Mouse (Mus musculus) heart, embryonic 12.5 days (tissue): ENCODE results near the gene Galntl6. TPM values are rescaled to one million over a fixed set of nuclear protein-coding genes. Genes with fewer than 3 reads are reported as not detected.

Source experiments
- ATAC-seq: fragments of 200-750 bp; cut with Nextera tagmentation; 2 replicates; pipeline ENCODE4 v1.8.0; 2017; ENCODE audit warnings: moderate TSS enrichment, moderate library complexity; ENCODE audit not compliant: insufficient number of reproducible peaks, low FRiP score
- H3K27ac ChIP-seq: fragments of 300-500 bp; sonication (generic); 2 replicates; pipeline ENCODE4 v1.5.1; 2016; ENCODE audit warnings: mild to moderate bottlenecking, moderate library complexity; ENCODE audit not compliant: poor library complexity, severe bottlenecking
- H3K27me3 ChIP-seq: fragments of 300-500 bp; sonication (generic); replicated peaks from 2 replicates; pipeline ENCODE4 v1.6.1; 2016; ENCODE audit warnings: mild to moderate bottlenecking, moderate library complexity
- H3K36me3 ChIP-seq: fragments of 300-500 bp; sonication (generic); 2 replicates; pipeline ENCODE4 v1.6.1; 2016; ENCODE audit warnings: mild to moderate bottlenecking, moderate library complexity
- H3K4me1 ChIP-seq: fragments of 300-500 bp; sonication (generic); replicated peaks from 2 replicates; pipeline ENCODE4 v1.6.1; 2016; ENCODE audit warnings: mild to moderate bottlenecking
- H3K4me2 ChIP-seq: fragments of 300-500 bp; sonication (generic); 2 replicates; pipeline ENCODE4 v1.6.1; 2016; ENCODE audit warnings: mild to moderate bottlenecking, moderate library complexity
- H3K4me3 ChIP-seq: fragments of 300-500 bp; sonication (generic); 2 replicates; pipeline ENCODE4 v1.5.1; 2016; ENCODE audit warnings: mild to moderate bottlenecking
- H3K9ac ChIP-seq: fragments of 300-500 bp; sonication (generic); 2 replicates; pipeline ENCODE4 v1.6.1; 2016; ENCODE audit warnings: mild to moderate bottlenecking, moderate library complexity
- H3K9me3 ChIP-seq: fragments of 300-500 bp; sonication (generic); replicated peaks from 2 replicates; pipeline ENCODE4 v1.6.1; 2016; ENCODE audit warnings: mild to moderate bottlenecking, moderate library complexity
- WGBS: fragments of 180-500 bp; shearing (Covaris S2); methylation state at CpG from one replicate; pipeline ENCODE4 v1.1.7; 2016; 5-methylcytosine and 5-hydroxymethylcytosine counted together
- polyA plus RNA-seq: library from polyadenylated mRNA; unstranded; fragments of >200 nt; fragmentation: Nextera tagmentation; extraction: Ambion mirVana; gene quantifications from 2 replicates; pipeline ENCODE4 v1.2.1, GENCODE M21; 2016

The Galntl6 gene
- polyA plus RNA-seq, 1 experiment from 2014 or later, result 0.08 TPM

DNA sequence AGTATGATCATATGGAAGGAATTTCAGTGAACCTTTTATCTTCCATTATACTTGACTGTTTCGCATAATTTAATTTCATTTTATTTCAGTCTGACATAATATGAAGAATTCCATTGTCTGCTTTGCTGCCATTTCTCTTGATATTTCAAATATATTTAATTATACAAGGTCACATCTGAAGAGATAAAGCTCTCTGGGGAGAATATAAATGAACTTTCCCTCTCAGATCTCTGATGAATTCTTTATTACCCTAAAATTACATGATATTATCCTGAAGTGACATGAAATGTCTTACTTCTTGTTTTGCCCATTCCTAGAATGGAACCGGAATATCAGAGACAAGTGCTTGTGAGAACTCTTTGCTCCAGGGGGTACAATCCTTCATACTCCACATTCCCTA, 647.0 kb downstream of the Galntl6 start:
- Histone ChIP-seq H3K27me3 (no peaks in the 10 kb centered on the region), H3K36me3 (no peaks in the 10 kb centered on the region), H3K4me2 (no peak overlapping the region), H3K4me3 (no peak overlapping the region), H3K27ac (no peak overlapping the region), H3K4me1 (no peaks in the 10 kb centered on the region), H3K9ac (no peak overlapping the region), H3K9me3 (0 out of 2 replicates have a peak, but pooled peaks cover 2% of the 10 kb centered on the region)
- WGBS, result 69% methylated on average over 2 of the region's 2 CpGs
- ATAC-seq, result no peak

GRCm38 (mm10) chr8:58258577-58259315, 653.7 kb downstream of the Galntl6 start:
- WGBS, result 61% methylated on average over 2 of the region's 2 CpGs
- Histone ChIP-seq H3K27me3 (no peaks in the 10 kb centered on the region), H3K4me1 (no peaks in the 10 kb centered on the region), H3K36me3 (no peaks in the 10 kb centered on the region), H3K9ac (no peak overlapping the region), H3K9me3 (no peaks in the 10 kb centered on the region), H3K4me3 (no peak overlapping the region), H3K27ac (no peak overlapping the region), H3K4me2 (no peak overlapping the region)
- no peak for ATAC-seq

DNA sequence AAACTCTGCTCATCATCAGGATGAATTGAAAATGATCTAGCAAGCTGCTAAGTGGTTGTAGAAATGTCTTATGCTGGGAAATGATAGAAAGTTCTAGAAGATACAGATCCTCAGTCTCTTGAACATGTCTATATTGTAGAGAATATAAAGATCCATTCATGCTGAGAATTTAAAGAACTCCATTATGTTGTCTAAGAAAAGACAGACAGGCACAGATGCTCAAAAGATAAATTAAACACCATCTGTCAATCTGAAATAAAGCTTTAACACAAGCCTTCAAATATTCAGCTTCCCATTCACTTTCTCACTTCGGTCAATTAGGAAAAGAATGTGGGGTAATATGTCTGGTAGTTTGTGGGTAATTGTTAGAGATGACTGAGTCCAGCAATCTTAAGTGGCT, 658.8 kb downstream of the Galntl6 start:
- no peak overlapping the region for H3K4me3 ChIP-seq
- H3K4me2 ChIP-seq, result no peak overlapping the region
- 72% methylated on average over 1 of the region's 1 CpGs for WGBS
- H3K27me3 ChIP-seq, result no peaks in the 10 kb centered on the region
- no peaks in the 10 kb centered on the region for H3K9me3 ChIP-seq
- H3K27ac ChIP-seq, result no peak overlapping the region
- H3K9ac ChIP-seq, result no peak overlapping the region
- H3K36me3 ChIP-seq, result no peaks in the 10 kb centered on the region
- H3K4me1 ChIP-seq, result no peaks in the 10 kb centered on the region
- no peak for ATAC-seq

DNA sequence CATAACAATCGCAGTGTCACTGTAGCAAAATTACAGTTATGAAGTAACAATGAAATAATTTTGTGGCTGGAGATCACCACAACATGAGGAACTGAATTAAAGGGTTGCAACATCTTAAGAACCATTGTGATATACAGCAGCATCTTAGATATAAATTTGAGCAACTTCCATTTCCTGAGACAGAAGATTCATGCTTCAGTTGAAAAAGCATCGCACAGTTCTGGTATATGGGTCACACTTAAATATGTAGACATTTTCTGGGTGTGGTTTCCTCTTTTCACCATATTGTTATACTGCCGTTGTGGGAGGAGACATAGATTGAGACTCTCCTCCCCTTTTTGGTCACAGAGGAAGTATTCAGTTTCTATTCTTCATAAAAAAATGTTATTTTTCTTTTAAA, 667.6 kb downstream of the Galntl6 start:
- H3K4me3 ChIP-seq, result no peak overlapping the region
- H3K27me3 ChIP-seq, result no peaks in the 10 kb centered on the region
- no peak overlapping the region for H3K27ac ChIP-seq
- no peak overlapping the region for H3K9ac ChIP-seq
- H3K36me3 ChIP-seq, result no peaks in the 10 kb centered on the region
- no peak for ATAC-seq
- H3K9me3 ChIP-seq, result no peaks in the 10 kb centered on the region
- H3K4me1 ChIP-seq, result no peaks in the 10 kb centered on the region
- 84% methylated on average over 3 of the region's 3 CpGs for WGBS
- H3K4me2 ChIP-seq, result no peak overlapping the region

GRCm38 (mm10) chr8:58234220-58234619, 678.2 kb downstream of the Galntl6 start:
- WGBS, result 15% methylated on average over 2 of the region's 2 CpGs

DNA sequence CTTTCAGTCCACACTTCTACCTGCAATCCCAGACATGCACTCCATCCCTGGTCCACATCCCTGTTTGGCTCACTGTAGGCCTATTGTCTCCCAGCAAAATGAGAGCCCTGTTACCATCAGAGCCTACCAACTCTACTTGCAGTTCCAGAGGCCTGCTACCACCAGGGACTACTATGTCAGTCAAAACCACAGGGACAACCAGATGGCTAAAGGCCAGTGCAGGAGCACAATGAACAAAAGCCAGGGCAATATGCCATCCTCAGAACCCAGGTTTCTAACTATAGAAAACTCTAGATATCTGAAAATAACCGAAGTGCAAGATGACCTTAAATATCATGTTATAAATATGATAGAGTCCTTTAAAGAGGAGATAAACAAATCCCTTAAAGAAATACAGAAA, 683.7 kb downstream of the Galntl6 start:
- H3K27me3 ChIP-seq, result no peaks in the 10 kb centered on the region
- no peak overlapping the region for H3K4me2 ChIP-seq
- ATAC-seq, result no peak
- H3K36me3 ChIP-seq, result no peaks in the 10 kb centered on the region
- H3K4me3 ChIP-seq, result no peak overlapping the region
- no peak overlapping the region for H3K27ac ChIP-seq
- no peak overlapping the region for H3K9ac ChIP-seq
- WGBS, result 70% methylated on average over 1 of the region's 1 CpGs
- no peaks in the 10 kb centered on the region for H3K9me3 ChIP-seq
- no peaks in the 10 kb centered on the region for H3K4me1 ChIP-seq

More at GRCm38 (mm10) chr8:58234220-58234619, 678.2 kb downstream of the Galntl6 start:
- H3K4me3 ChIP-seq, result no peak overlapping the region
- H3K9me3 ChIP-seq, result no peaks in the 10 kb centered on the region
- no peaks in the 10 kb centered on the region for H3K4me1 ChIP-seq
- H3K9ac ChIP-seq, result no peak overlapping the region
- no peaks in the 10 kb centered on the region for H3K36me3 ChIP-seq
- no peak for ATAC-seq
- no peaks in the 10 kb centered on the region for H3K27me3 ChIP-seq
- H3K27ac ChIP-seq, result no peak overlapping the region
- H3K4me2 ChIP-seq, result no peak overlapping the region

DNA sequence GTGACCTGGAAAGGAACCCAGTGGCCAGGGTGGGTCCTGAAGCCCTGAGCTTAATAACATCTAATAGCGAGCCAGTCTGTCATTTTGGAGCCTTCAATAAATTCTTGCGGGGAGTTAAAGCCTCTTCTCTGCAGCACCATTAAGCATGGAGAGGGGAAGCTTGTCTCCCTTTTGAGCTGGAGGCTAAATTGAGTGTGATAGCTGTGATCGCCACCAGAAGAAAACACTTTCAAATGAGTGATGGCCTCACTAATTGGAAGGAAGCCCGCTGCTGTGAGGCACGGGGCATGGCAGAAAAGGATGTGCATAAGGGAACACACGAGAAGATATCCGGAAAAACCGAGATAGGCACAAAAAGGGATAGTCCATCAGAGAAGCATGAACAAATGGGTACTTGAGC, 694.6 kb downstream of the Galntl6 start:
- Histone ChIP-seq H3K9ac (no peak overlapping the region), H3K4me1 (no peaks in the 10 kb centered on the region), H3K27ac (no peak overlapping the region), H3K27me3 (no peaks in the 10 kb centered on the region), H3K9me3 (no peaks in the 10 kb centered on the region), H3K36me3 (no peaks in the 10 kb centered on the region), H3K4me3 (no peak overlapping the region), H3K4me2 (no peak overlapping the region)
- WGBS, result 64% methylated on average over 8 of the region's 8 CpGs
- ATAC-seq, result no peak

DNA sequence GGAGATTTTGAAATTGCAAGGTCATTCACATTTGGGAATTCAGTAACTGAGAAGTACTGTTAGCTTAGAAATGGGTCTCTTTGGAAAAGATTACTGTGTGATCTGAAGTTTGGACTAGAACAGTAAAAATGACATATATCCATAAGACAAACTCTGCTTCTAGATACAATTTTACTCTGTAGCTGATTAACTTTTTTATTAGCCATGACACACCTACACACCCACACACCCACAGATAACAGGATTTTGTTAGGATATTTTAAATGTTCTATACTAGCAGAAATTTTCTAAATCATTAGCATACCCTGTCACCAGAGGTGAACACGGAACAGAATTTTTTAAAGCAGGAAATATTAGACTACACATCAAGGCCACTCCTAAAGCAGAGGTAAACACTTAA, 722.7 kb downstream of the Galntl6 start:
- H3K27me3 ChIP-seq, result no peaks in the 10 kb centered on the region
- H3K4me1 ChIP-seq, result no peaks in the 10 kb centered on the region
- H3K4me2 ChIP-seq, result no peak overlapping the region
- H3K9ac ChIP-seq, result no peak overlapping the region
- no peak overlapping the region for H3K4me3 ChIP-seq
- H3K27ac ChIP-seq, result no peak overlapping the region
- H3K9me3 ChIP-seq, result no peaks in the 10 kb centered on the region
- ATAC-seq, result no peak
- no peaks in the 10 kb centered on the region for H3K36me3 ChIP-seq
- 73% methylated on average over 1 of the region's 1 CpGs for WGBS

DNA sequence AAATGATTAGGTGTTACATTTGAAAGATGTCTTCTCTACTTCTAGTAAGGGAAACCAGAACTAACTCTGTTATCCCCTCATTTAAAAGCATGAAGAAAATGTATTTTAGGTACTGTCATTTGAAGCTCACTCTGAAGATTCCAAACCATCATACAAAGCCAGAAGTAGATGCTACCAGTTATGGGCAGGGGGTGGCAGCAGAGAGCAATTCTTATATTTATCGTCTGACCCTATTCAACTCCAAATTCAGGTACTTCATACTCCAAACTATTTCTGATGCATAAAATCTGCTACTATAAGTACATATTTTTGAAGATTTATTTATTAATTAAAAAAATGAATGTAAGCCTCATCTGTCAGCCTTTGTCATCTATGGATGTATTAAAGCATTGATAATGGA, 765.5 kb downstream of the Galntl6 start:
- Histone ChIP-seq H3K4me2 (no peak overlapping the region), H3K9ac (no peak overlapping the region), H3K4me1 (no peaks in the 10 kb centered on the region), H3K36me3 (no peaks in the 10 kb centered on the region), H3K27me3 (no peaks in the 10 kb centered on the region), H3K4me3 (no peak overlapping the region), H3K9me3 (no peaks in the 10 kb centered on the region), H3K27ac (no peak overlapping the region)
- WGBS, result 16% methylated on average over 1 of the region's 1 CpGs
- ATAC-seq, result no peak

DNA sequence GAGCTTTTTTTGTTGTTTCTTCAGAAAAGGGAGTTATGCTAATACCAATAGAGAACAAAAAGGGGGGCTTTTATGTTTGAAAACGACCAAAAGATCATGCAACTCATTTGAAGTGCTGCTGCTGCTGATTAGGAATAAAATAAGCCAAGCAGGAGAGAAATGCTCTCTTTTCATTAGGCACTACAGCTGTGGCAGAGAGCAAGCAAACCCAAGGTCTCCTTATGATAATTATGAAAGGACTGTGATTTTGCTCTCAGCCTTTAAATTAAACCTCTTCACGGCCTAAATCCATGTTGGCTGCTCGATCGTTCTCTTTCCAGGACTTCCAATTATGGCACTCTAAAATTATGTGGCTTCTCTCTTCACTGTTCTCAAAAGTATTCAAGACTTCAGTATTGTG, 825.7 kb downstream of the Galntl6 start:
- ATAC-seq, result no peak
- Histone ChIP-seq H3K27ac (no peak overlapping the region), H3K4me1 (no peaks in the 10 kb centered on the region), H3K9me3 (no peaks in the 10 kb centered on the region), H3K36me3 (no peaks in the 10 kb centered on the region), H3K4me3 (no peak overlapping the region), H3K4me2 (no peak overlapping the region), H3K27me3 (no peaks in the 10 kb centered on the region), H3K9ac (no peak overlapping the region)
- 81% methylated on average over 4 of the region's 4 CpGs for WGBS

DNA sequence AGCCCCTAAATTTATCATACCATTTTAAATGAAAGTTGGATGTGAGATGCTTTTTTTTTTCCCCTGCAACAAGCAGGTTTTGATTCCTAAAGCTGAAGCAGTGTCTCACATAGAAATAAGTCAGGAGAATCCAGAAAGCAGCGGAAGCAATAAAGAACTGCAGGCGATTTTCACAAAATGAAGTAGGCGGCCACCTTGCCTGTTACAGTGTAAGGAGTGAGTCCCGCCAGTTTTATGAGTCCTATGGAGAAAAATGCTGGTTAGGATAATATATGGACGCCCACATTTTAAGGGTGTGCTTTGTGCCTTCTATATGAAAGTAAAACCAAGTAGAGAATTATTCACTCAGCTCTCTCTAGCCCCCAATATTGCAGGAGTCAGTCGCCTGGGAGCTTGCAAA, 827.5 kb downstream of the Galntl6 start:
- H3K9me3 ChIP-seq, result no peaks in the 10 kb centered on the region
- H3K4me3 ChIP-seq, result no peak overlapping the region
- H3K4me2 ChIP-seq, result no peak overlapping the region
- no peak for ATAC-seq
- WGBS, result 78% methylated on average over 6 of the region's 6 CpGs
- no peak overlapping the region for H3K27ac ChIP-seq
- H3K4me1 ChIP-seq, result no peaks in the 10 kb centered on the region
- H3K27me3 ChIP-seq, result no peaks in the 10 kb centered on the region
- H3K36me3 ChIP-seq, result no peaks in the 10 kb centered on the region
- H3K9ac ChIP-seq, result no peak overlapping the region

DNA sequence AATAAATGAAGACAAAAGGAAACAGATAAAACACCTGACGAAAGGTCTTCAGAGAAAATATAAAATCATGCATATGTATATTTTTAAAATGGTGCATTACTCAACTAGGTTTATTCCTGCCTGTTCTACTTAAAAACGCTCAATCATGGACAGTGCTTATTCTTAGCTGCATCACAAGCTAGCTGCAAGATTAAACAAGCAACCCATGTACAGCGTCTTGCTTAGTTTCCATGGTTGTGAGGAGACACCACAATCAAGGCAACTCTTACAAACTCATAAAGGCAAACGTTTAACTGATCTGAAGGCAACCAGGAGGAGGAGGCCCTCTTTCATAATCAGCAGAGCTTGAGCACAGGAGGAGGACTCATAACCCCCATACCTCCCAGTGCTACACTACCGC, 830.7 kb downstream of the Galntl6 start:
- Histone ChIP-seq H3K27ac (no peak overlapping the region), H3K4me3 (no peak overlapping the region), H3K4me1 (no peaks in the 10 kb centered on the region), H3K36me3 (no peaks in the 10 kb centered on the region), H3K9me3 (no peaks in the 10 kb centered on the region), H3K9ac (no peak overlapping the region), H3K4me2 (no peak overlapping the region), H3K27me3 (no peaks in the 10 kb centered on the region)
- 73% methylated on average over 5 of the region's 5 CpGs for WGBS
- no peak for ATAC-seq
